Mouse (Mus musculus) adrenal gland, postnatal 14 days (tissue): ENCODE measurements around the gene Ptpn3. TPM values are rescaled to one million over a fixed set of nuclear protein-coding genes. Genes with fewer than 3 reads are reported as not detected.

Source experiments
- DNase-seq: peaks from one replicate; pipeline ENCODE4 v3.0.0; 2021; ENCODE audit warnings: mixed read lengths
- total RNA-seq: library from RNA; stranded (reverse); gene quantifications from 2 replicates; pipeline ENCODE4 v1.2.3, GENCODE M21; 2021

Gene Ptpn3
- total RNA-seq, 1 experiment from 2014 or later: 19.0 TPM

DNA sequence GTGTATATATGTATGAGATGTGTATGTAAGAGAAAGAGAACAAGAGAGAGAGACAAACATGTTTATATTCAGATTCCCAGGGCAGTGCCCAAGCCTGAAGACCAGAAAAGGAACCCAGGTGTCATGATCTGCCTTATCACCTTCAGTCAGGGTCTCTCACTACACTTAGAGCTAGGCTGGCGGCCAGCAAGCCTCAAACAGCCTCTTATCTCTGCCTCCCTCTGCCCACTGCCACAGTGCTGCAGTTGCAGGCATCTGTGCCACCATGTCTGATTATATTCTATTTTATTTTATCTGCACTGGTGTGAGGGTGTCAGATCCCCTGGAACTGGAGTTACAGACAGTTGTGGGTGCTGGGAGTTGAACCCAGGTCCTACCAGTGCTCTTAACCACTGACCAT lies 133.4 kb downstream of the Ptpn3 start:
- no peak for DNase-seq

- no peak for DNase-seq
Observed at GRCm38 (mm10) chr4:57166922-57167870, 134.4 kb downstream of the Ptpn3 start.

DNA sequence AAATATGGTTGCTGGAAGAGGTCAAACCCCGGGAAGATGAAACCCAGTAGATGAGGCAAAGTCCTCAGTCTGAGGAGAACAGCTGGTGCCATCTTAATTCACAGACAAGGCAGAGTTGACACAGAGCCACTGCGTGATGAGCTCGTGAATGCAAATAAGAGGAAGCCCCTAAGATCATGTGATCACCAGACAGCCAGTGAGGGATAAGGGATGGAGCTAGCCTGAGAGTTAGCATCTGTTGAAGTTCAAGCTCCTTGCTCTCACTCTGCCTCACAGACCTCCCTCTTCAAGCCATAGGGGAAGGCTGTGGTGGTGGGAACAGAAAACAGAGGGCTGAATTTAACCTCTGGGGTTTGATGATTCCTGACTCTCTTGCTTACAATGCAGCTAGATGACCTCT lies 136.0 kb downstream of the Ptpn3 start:
- no peak for DNase-seq

- DNase-seq: peak; percentile 66
Observed at GRCm38 (mm10) chr4:57164578-57165210, 136.9 kb downstream of the Ptpn3 start.

- no peak for DNase-seq
Observed at GRCm38 (mm10) chr4:57162789-57163722, 138.6 kb downstream of the Ptpn3 start.

GRCm38 (mm10) chr4:57160571-57160970 lies 141.1 kb downstream of the Ptpn3 start:
- no peak for DNase-seq

DNA sequence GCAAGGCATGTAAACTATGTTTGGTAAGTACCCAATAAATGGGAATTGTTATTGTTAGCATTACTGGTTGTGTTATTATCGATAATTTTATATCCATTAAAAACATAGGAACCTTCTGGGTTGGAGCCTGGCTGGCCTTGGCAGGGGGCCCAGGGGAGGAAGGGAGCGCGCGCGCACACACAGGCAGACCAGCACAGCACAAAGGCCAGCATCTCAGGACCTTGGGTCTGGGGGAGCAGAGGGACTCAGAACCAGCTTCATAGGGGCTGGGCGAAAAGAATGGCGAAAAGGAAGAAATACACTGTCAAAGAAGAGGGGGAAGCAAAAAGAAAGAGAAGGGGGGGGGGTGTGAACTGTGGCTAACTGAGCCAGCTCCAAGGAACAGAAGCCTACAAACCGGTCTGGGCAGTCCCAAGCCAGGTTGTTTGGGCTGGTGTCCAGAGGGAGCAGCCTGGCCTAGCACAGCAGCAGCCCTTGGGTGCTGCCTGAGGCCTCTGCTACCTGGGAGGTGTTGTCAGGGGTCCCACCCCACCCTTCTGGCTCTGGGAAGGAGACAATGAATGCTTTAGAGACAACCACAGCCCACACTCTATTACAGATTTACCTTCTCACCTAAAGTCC lies 145.0 kb downstream of the Ptpn3 start:
- DNase-seq: peak; percentile 37

DNA sequence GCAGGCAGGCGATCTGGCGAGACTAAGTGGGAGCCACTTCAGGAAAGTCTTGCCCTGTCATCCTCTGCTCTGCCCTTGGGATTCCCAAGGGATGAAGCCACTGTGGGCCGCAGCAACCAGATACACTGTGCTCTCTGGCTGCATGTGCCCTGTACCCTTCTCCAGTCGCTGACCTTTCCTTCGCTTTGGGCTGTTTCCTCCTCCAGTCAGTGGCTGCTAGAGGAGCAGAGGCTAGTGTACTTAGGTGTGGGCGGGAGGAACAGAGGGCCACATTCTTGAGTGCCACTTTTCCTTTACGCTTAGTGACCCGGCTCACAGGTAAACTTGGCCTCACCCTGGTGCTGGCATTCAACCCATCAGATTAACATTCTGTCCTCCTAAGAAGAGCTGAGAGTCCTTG lies 147.8 kb downstream of the Ptpn3 start:
- peak; percentile 21 for DNase-seq

GRCm38 (mm10) chr4:57153068-57153835 lies 148.4 kb downstream of the Ptpn3 start:
- DNase-seq: peak; percentile 59

DNA sequence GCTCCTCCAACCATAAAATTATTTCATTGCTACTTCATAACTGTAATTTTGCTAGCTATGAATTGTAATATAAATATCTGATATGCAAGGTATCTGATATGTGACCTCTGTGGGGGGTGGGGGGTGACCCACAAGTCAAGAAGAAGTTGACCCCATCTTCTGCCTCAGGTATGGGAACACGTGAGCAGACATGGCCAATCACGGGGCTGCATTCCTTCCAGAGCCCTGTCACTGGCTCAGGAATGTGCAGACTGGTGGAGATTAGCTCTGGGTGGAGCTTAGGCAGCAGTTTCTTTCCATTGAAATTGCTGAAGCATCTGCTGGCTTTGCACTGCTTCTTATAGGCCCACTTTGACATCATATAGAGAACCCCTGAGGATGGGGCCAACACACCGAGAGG lies 153.5 kb downstream of the Ptpn3 start:
- DNase-seq: no peak

- peak; percentile 89 for DNase-seq
Observed at GRCm38 (mm10) chr4:57143026-57143937, 158.4 kb downstream of the Ptpn3 start, which contains the start of gene Epb41l4b. TSS of gene Epb41l4b (minus strand) at chr4:57143437.

DNA sequence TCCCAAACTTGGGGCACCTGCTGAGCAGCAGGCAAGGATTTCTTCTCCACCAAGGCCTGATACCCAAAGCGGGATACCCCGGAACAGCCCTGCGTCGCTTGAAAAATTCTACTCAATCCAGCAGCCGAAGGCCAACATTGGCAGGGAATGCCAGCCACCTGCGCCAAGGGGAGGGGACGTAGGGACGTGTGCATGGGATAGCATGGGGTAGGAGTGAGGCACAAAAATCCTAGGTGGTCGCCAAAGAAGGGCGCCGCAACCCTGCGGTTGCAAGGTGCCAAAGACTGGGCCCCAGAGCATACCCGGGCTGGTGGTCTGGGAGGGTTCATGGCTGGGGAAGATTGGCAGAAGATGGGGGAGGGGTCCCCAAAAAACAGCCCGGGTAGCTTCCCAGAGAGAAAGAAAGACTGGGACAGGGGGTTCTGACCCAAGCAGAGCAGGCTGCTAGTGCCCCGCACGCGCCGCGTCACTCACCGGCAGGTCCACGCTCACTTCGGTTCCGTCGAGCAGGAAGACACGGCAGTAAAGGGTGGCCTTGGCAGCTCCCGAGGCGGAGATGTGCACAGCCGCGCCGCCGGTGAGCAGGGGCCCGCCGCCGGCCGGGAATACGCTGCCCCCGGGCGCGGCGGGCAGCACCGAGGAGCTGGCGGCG lies 159.1 kb downstream of the Ptpn3 start:
- DNase-seq: peak; percentile 46

DNA sequence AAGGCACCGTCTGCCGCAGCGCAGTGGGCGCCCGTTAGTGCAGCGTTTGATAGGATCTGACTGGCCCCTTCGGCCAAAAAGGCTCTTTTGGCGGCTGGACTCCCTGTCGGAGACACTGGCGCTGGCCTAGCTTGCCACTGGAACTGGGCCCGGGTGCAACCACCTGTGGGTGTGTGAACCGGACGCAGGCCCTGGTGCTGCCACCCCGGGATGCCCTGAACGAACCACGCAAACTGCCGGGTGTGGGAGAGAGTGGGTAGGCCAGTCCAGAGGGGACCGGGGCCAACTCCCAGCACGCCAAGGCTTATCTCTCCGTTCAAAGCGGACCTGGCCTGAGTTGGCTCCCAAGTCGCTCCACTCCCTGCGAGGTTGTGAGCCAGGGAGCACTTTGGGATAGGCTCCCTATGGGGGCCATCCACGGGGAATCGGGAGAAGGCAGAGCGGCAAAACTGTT lies 159.7 kb downstream of the Ptpn3 start:
- DNase-seq: no peak

DNA sequence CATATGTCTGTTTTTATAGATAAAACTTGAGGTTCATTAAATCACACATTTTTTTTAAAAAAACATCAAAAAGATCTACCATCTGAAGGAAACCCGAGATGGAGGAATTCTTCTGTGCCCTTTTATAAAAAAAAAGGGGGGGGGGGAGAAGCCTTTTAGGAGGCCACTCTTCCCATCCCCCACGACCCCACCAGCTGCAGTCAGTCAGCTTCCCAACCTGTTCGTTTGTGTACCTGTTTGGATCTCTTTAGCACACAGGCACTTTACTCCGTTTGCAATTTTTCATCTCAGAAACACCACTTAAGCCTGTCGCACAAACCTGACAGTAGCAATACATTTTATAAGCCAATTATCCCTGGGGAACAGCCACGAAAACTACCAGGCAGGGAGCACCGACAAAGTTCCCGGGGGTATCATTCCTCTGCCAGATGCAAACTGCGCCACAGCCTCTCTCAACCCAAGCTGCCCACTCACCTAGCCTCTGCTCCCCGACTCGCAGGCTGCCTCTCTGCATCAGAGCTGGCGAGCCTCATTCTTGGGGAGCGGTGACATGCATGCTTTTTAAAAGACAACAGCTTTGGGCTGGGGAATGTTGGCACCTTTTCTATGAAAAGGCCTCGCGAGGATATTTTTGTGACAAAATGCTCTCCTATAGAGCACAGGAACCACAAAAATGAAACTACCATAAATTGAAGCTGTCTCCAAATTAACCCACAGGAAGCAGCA lies 160.5 kb downstream of the Ptpn3 start:
- DNase-seq: no peak
